Mouse (Mus musculus): Measurements from ENCODE around the gene 9030612E09Rik.

GRCm38 (mm10) chr10:43173828-43174325 lies 627 bp upstream of the 9030612E09Rik start:
- TF ChIP-seq MAFK (IDR thresholded peaks at IDR 0.05; ENCODE audit: insufficient read depth, low read depth, low read length) (no peak), ZC3H11A (IDR thresholded peaks at IDR 0.05; ENCODE audit: borderline replicate concordance, low read depth, low read length) (no peak), CHD2 (IDR thresholded peaks at IDR 0.05; ENCODE audit: low read depth, low read length) (no peak), ZNF384 (IDR thresholded peaks at IDR 0.05; ENCODE audit: low read depth, low read length) (no peak), HCFC1 (IDR thresholded peaks at IDR 0.05; ENCODE audit: borderline replicate concordance, insufficient read depth, low read length) (no peak)

Data from ES-E14 (cell line).